Mouse (Mus musculus) kidney, embryonic 15.5 days (tissue): Measurements from ENCODE around the gene Dph5. TPM values are rescaled to one million over a fixed set of nuclear protein-coding genes. Genes with fewer than 3 reads are reported as not detected.
"Not testable (repeated sequence)": the region's sequence is repeated elsewhere in the genome, so short reads cannot be mapped to it uniquely, and the experiment has no call there.

Experiments used
- ATAC-seq: fragments of 200-750 bp; cut with Nextera tagmentation; replicated peaks from 2 replicates; pipeline ENCODE4 v1.8.0; 2017; ENCODE audit warnings: moderate TSS enrichment; ENCODE audit not compliant: low FRiP score
- H3K27ac ChIP-seq: fragments of 300-500 bp; sonication (generic); 2 replicates; pipeline ENCODE4 v1.5.1; 2015; ENCODE audit warnings: mild to moderate bottlenecking, inconsistent platforms
- H3K27me3 ChIP-seq: fragments of 300-500 bp; sonication (generic); 2 replicates; pipeline ENCODE4 v1.6.1; 2015; ENCODE audit warnings: inconsistent platforms
- H3K36me3 ChIP-seq: fragments of 300-500 bp; sonication (generic); 2 replicates; pipeline ENCODE4 v1.6.1; 2015; ENCODE audit warnings: inconsistent platforms
- H3K4me1 ChIP-seq: fragments of 300-500 bp; sonication (generic); 2 replicates; pipeline ENCODE4 v1.6.1; 2015; ENCODE audit warnings: inconsistent platforms
- H3K4me2 ChIP-seq: fragments of 300-500 bp; sonication (generic); 2 replicates; pipeline ENCODE4 v1.6.1; 2015; ENCODE audit warnings: moderate library complexity, mild to moderate bottlenecking, inconsistent platforms
- H3K4me3 ChIP-seq: fragments of 300-500 bp; sonication (generic); replicated peaks from 2 replicates; pipeline ENCODE4 v1.5.1; 2015; ENCODE audit warnings: mild to moderate bottlenecking, inconsistent platforms
- H3K9ac ChIP-seq: fragments of 300-500 bp; sonication (generic); 2 replicates; pipeline ENCODE4 v1.6.1; 2015; ENCODE audit warnings: mild to moderate bottlenecking, inconsistent platforms
- H3K9me3 ChIP-seq: fragments of 300-500 bp; sonication (generic); replicated peaks from 2 replicates; pipeline ENCODE4 v1.6.1; 2016; ENCODE audit warnings: inconsistent platforms
- WGBS: fragments of 180-500 bp; shearing (Covaris S2); methylation state at CpG from one replicate; pipeline ENCODE4 v1.1.7; 2015; ENCODE audit warnings: mixed read lengths; 5-methylcytosine and 5-hydroxymethylcytosine counted together
- polyA plus RNA-seq: library from polyadenylated mRNA; unstranded; fragments of >200 nt; fragmentation: Nextera tagmentation; extraction: Ambion mirVana; gene quantifications from 2 replicates; pipeline ENCODE4 v1.2.1, GENCODE M21; 2015

Dph5 gene
- polyA plus RNA-seq, 1 experiment from 2014 or later, result 28.4 TPM

GRCm38 (mm10) chr3:115898354-115898948 is 10.8 kb downstream of the Dph5 start:
- Histone ChIP-seq H3K27me3 (no peaks in the 10 kb centered on the region), H3K9ac (no peak overlapping the region), H3K4me3 (no peak overlapping the region), H3K4me2 (no peak overlapping the region), H3K36me3 (peaks cover 32% of the 10 kb centered on the region; the same call in 1 of the 2 replicates), H3K4me1 (no peaks in the 10 kb centered on the region), H3K27ac (no peak overlapping the region), H3K9me3 (no peaks in the 10 kb centered on the region)
- no peak for ATAC-seq
- 84% methylated on average over 3 of the region's 3 CpGs for WGBS

GRCm38 (mm10) chr3:115902301-115902956 is 14.8 kb downstream of the Dph5 start:
- Histone ChIP-seq H3K36me3 (peaks cover 40% of the 10 kb centered on the region; the same call in 1 of the 2 replicates), H3K27me3 (no peaks in the 10 kb centered on the region), H3K4me3 (no peak overlapping the region), H3K27ac (no peak overlapping the region), H3K4me1 (no peaks in the 10 kb centered on the region), H3K9me3 (no peaks in the 10 kb centered on the region), H3K9ac (no peak overlapping the region), H3K4me2 (no peak overlapping the region)
- WGBS, result 91% methylated on average over 9 of the region's 9 CpGs
- no peak for ATAC-seq

GRCm38 (mm10) chr3:115905067-115905466 is 17.4 kb downstream of the Dph5 start:
- 96% methylated on average over 3 of the region's 3 CpGs for WGBS
- ATAC-seq, result no peak
- H3K4me1 ChIP-seq, result no peaks in the 10 kb centered on the region
- H3K9ac ChIP-seq, result no peak overlapping the region
- no peak overlapping the region for H3K4me3 ChIP-seq
- H3K27me3 ChIP-seq, result no peaks in the 10 kb centered on the region
- H3K4me2 ChIP-seq, result no peak overlapping the region
- H3K36me3 ChIP-seq, result peaks cover 45% of the 10 kb centered on the region; the same call in 1 of the 2 replicates
- H3K9me3 ChIP-seq, result no peaks in the 10 kb centered on the region
- H3K27ac ChIP-seq, result no peak overlapping the region

- H3K9ac ChIP-seq, result no peak overlapping the region
- no peaks in the 10 kb centered on the region for H3K27me3 ChIP-seq
- H3K4me1 ChIP-seq, result no peaks in the 10 kb centered on the region
- H3K36me3 ChIP-seq, result peaks cover 40% of the 10 kb centered on the region; the same call in 1 of the 2 replicates
- H3K4me2 ChIP-seq, result no peak overlapping the region
- no peak overlapping the region for H3K4me3 ChIP-seq
- no peak for ATAC-seq
- no peaks in the 10 kb centered on the region for H3K9me3 ChIP-seq
- H3K27ac ChIP-seq, result no peak overlapping the region
- 94% methylated on average over 4 of the region's 4 CpGs for WGBS
Observed at GRCm38 (mm10) chr3:115905567-115905966, 17.9 kb downstream of the Dph5 start.

GRCm38 (mm10) chr3:115907406-115907805 is 19.8 kb downstream of the Dph5 start:
- ATAC-seq, H3K9me3 ChIP-seq, H3K4me1 ChIP-seq, H3K9ac ChIP-seq, H3K4me2 ChIP-seq, H3K27me3 ChIP-seq, H3K4me3 ChIP-seq, H3K27ac ChIP-seq: not testable (repeated sequence)
- H3K36me3 ChIP-seq, result peaks cover 28% of the 10 kb centered on the region; the same call in 1 of the 2 replicates
- WGBS, result over 99% methylated on average over 10 of the region's 11 CpGs

DNA sequence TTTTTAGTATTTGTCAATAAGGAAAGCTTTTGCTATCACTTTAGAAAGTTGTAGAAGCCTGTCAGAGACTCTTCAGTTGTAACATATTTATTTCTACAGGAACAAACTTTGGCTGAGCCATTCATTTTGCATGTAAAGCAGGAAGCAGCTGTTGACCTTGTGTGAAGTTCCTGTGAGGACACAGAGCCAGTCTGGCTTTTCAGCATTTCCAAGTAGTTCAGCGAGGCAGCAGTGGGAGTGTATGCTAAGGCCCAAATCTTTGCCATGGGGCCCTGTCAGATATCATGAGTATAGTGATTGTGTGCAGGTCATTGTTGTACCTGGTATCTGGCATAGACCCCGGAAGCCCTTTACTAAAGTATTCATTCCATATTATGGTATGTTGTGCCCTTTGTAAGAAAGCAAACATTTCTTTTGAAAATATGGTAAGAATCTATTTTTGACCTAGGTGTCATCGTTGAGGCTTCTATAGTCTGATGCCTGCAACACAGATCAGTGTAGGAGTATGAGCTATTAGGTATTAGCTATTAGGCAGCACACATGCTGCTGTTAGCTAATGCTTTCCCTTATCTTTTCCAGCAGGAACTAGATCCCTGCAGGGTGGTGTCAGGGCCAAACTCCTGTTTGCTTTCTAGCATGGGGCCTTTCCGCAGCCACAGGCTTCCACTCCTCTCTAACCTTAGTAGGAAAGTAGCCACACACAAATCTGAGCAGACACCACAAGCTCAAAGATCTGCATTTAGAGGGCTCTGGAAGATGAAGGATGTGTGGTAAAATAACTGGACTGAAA is 37.0 kb downstream of the Dph5 start:
- Histone ChIP-seq H3K9ac (no peak overlapping the region), H3K27me3 (no peaks in the 10 kb centered on the region), H3K27ac (no peak overlapping the region), H3K36me3 (peaks cover 29% of the 10 kb centered on the region), H3K4me3 (no peak overlapping the region), H3K9me3 (no peaks in the 10 kb centered on the region), H3K4me2 (no peak overlapping the region), H3K4me1 (no peaks in the 10 kb centered on the region)
- ATAC-seq, result no peak
- WGBS, result 84% methylated on average over 4 of the region's 4 CpGs

DNA sequence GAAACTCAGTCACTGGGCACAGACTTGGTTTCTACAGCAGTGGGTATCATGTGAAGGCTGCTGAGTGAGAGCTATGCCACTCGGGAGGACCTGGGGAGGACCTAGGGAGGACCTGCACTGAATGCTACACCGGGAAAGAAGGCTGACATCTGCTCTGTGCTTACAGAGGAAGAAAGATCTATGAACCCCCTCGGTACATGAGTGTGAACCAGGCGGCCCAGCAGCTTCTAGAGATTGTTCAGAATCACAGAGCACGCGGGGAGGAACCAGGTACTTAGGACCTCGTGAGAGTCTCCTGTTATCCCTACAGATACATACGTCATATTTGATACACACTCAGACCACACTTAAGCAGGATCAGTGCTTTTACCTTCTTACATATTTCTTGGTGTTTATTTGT is 38.9 kb downstream of the Dph5 start:
- Histone ChIP-seq H3K4me3 (no peak overlapping the region), H3K27me3 (no peaks in the 10 kb centered on the region), H3K4me2 (no peak overlapping the region), H3K4me1 (no peaks in the 10 kb centered on the region), H3K27ac (no peak overlapping the region), H3K36me3 (peaks cover 34% of the 10 kb centered on the region), H3K9me3 (no peaks in the 10 kb centered on the region), H3K9ac (no peak overlapping the region)
- 95% methylated on average over 8 of the region's 8 CpGs for WGBS
- no peak for ATAC-seq

DNA sequence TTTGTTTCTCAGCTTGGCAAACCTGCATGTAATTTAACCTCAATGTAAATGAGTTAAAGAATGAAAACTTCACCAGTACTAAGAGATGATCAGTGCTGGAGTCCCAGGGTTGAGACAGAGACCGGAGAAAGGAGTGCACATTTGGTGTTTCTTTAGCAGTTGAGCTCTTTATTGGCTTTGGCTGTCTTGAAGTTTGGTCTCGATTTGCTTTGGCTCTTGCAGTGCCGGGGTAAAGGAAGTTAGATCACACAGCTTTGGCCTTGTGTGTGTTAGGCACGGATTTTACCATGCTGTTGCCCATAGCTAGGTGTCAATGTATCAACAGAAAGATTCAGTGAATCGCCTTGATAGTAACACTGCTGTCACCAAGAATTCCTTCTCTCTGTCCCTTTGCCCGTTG is 44.1 kb downstream of the Dph5 start:
- WGBS, result 92% methylated on average over 6 of the region's 6 CpGs
- ATAC-seq, result no peak
- H3K4me2 ChIP-seq, result no peak overlapping the region
- H3K4me1 ChIP-seq, result no peaks in the 10 kb centered on the region
- no peaks in the 10 kb centered on the region for H3K9me3 ChIP-seq
- no peaks in the 10 kb centered on the region for H3K27me3 ChIP-seq
- H3K4me3 ChIP-seq, result no peak overlapping the region
- no peak overlapping the region for H3K27ac ChIP-seq
- H3K36me3 ChIP-seq, result peaks cover 17% of the 10 kb centered on the region
- H3K9ac ChIP-seq, result no peak overlapping the region

DNA sequence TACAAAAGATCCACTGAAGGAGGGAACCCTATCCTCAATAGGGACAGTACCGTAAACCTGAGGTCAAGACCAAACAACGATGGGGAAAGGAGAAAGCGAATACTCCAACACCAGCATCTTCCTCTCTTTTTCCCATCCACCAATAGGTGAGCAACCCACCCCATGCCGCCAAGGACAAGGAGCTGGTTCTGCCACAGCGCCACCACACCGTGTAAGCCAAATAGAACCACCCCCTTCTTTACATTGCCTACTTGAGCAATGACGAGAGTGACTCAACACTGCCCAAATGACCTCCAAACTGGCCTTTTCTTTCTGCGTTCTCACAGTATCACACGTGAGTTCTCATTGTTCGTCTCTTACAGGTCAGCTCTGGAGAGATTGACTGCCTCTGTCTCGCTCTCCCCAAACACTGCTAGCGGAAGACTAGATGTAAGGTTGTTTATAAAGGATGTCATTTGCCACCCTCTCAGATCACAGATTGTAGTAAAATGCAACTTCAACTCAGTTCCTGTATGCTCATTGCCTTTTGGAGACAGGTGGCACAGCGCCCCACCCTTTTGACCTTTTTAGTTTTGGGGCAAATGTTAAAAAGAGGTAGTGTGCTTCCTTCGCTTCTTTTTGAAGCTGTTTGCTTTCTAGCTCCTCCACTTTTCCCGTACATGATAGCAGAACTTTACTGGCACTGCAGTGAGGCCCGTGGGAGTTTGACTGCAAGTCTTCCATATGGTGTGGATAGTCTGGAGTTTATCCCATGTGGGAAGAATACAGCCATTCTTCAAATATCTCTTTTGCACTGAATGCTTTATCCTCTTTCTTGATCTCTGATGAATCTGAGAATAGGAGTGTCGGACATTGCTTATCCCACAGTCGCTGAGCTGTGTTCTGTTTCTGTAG is 45.9 kb downstream of the Dph5 start:
- Histone ChIP-seq H3K4me1 (no peaks in the 10 kb centered on the region), H3K4me3 (no peak overlapping the region), H3K4me2 (no peak overlapping the region), H3K27ac (no peak overlapping the region), H3K9me3 (no peaks in the 10 kb centered on the region), H3K9ac (no peak overlapping the region), H3K36me3 (peaks cover 16% of the 10 kb centered on the region; the same call in 1 of the 2 replicates), H3K27me3 (no peaks in the 10 kb centered on the region)
- 87% methylated on average over 18 of the region's 18 CpGs for WGBS
- ATAC-seq, result no peak

DNA sequence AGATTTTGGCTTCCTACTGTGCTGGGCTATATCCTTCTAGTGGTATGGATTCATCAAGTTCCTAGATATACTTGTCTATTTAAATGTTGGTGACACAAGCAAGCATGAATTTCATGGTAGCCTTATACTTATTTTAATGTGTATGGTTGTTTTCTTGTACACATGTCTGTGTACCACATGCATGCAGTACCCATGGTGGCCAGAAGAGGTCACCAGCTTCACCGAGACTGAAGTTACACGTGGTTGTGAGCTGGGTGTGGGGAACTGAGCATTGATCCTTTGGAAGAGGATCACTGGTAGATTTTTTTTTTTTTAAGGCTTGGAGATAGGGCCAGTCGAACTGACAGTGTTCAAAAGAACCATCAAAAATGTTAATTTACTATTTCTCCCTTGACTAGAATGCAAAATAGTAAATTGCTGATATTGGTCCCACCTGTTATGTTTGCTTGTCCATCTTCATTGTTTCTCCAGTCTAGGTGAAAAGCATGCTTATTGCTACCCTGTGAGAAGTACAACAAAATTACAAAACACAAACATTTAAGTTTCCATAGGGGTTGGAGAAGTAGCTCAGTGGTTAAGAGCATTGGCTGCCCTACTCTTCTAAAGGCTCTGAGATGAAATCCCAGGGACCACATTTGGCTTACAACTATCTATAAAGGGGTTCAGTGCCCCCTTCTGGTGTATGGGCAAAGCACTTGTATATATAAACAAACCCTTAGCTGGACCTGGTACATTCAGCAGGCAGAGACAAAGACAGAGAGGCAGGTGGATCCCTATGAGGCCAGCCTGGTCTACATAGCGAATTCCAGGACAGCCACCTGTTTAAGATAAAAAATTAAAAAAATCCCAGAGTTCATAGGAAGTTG is 49.3 kb downstream of the Dph5 start:
- no peak overlapping the region for H3K27ac ChIP-seq
- H3K4me1 ChIP-seq, result no peaks in the 10 kb centered on the region
- H3K27me3 ChIP-seq, result no peaks in the 10 kb centered on the region
- H3K4me3 ChIP-seq, result no peak overlapping the region
- H3K4me2 ChIP-seq, result no peak overlapping the region
- no peaks in the 10 kb centered on the region for H3K9me3 ChIP-seq
- WGBS, result 64% methylated on average over 4 of the region's 4 CpGs
- H3K36me3 ChIP-seq, result peaks cover 33% of the 10 kb centered on the region; the same call in 1 of the 2 replicates
- no peak overlapping the region for H3K9ac ChIP-seq
- ATAC-seq, result no peak

- no peak for ATAC-seq
- Histone ChIP-seq H3K4me2 (no peak overlapping the region), H3K27me3 (no peaks in the 10 kb centered on the region), H3K27ac (no peak overlapping the region), H3K36me3 (peaks cover 40% of the 10 kb centered on the region), H3K9me3 (no peaks in the 10 kb centered on the region), H3K9ac (no peak overlapping the region), H3K4me1 (no peaks in the 10 kb centered on the region), H3K4me3 (no peak overlapping the region)
- 82% methylated on average over 10 of the region's 10 CpGs for WGBS
Observed at GRCm38 (mm10) chr3:115937807-115938206, 50.2 kb downstream of the Dph5 start.
